Mouse (Mus musculus): ENCODE results near the gene Rps19. TPM values are rescaled to one million over a fixed set of nuclear protein-coding genes. Genes with fewer than 3 reads are reported as not detected.

The Rps19 gene
- total and polyA plus RNA-seq, 3 experiments, result 1,739 to 4,140 (median 2,094) TPM

DNA sequence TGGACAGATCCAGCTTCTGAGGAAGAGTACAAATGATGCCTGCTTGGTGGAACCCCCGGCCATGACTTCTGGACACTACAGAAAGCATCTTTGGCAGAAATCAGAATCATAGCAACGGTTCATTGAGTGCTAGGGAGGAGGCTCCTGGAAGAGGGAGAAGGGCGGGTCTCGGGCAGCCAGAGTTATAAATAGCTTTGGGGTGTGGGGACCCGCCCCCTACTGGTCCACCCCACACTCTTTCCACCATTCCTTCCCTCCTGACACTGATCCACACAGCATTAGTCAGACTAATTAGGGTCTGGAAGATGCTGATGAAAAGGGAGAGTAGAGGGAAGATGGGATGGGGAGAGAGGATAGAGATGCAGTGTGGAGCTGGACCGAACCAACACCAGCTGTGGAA is 22.4 kb downstream of the Rps19 start:
- Histone ChIP-seq H3K27me3 (replicated peaks) (no peaks in the 10 kb centered on the region), H3K27ac (ENCODE audit: insufficient read depth, low read depth) (no peak overlapping the region), H3K36me3 (replicated peaks in 1 of 2; ENCODE audit: control insufficient read depth in 1 of 2, insufficient read depth in 1 of 2, low read length in 1 of 2) (peaks cover 39 to 63% of the 10 kb centered on the region in 2 experiments), H3K9me3 (replicated peaks; ENCODE audit: low read length) (no peaks in the 10 kb centered on the region), H3K79me2 (replicated peaks; ENCODE audit: control insufficient read depth, extremely low read depth, insufficient read depth, poor library complexity, severe bottlenecking) (peaks cover 34% of the 10 kb centered on the region), H3K4me1 (ENCODE audit: control insufficient read depth in 1 of 2, insufficient read depth in 2 of 2) (peaks cover 16 to 37% of the 10 kb centered on the region in 2 experiments), H3K4me2 (ENCODE audit: insufficient read depth, low read depth, poor library complexity, severe bottlenecking) (no peak overlapping the region), H3K4me3 (replicated peaks in 1 of 3; ENCODE audit: low read depth in 2 of 3, low read length in 2 of 3, poor library complexity in 1 of 3) (no peak overlapping the region), H3K9ac (ENCODE audit: insufficient read depth, low read depth) (no peak overlapping the region)
- in situ Hi-C loops (cut with MboI; ENCODE audit: low pct_ligation_motif_present, low pct_unique_long_range_greater_than_20kb, low sequenced_read_pairs), result loop anchor here (10.0 kb wide), 1 partner anchor 52 kb away; no protein-coding TSS in a partner anchor
- no peak for TF ChIP-seq PAX5 (IDR thresholded peaks at IDR 0.05; ENCODE audit: low read length)
- no peak for TF ChIP-seq MAFK (IDR thresholded peaks at IDR 0.05; ENCODE audit: insufficient replicate concordance, low read length)
- TF ChIP-seq MEF2A (IDR thresholded peaks at IDR 0.05; ENCODE audit: borderline replicate concordance, low read depth, low read length), result no peak
- no peak for TF ChIP-seq HCFC1 (IDR thresholded peaks at IDR 0.05; ENCODE audit: low read depth, low read length)
- TF ChIP-seq TCF12 (IDR thresholded peaks at IDR 0.05; ENCODE audit: low read depth, low read length), result no peak
- no peak for TF ChIP-seq ELF1 (IDR thresholded peaks at IDR 0.05; ENCODE audit: low read depth, low read length)
- TF ChIP-seq GABPA (IDR thresholded peaks at IDR 0.05; ENCODE audit: insufficient replicate concordance, low read depth, low read length), result no peak
- no peak for TF ChIP-seq USF2 (conservative IDR thresholded peaks at IDR 0.05; ENCODE audit: low read depth, low read length)
- TF ChIP-seq RAD21 (IDR thresholded peaks at IDR 0.05; ENCODE audit: low read depth, low read length), result no peak
- no peak for TF ChIP-seq EP300 (IDR thresholded peaks at IDR 0.05; ENCODE audit: low read length)
- no peak for TF ChIP-seq SMC3 (IDR thresholded peaks at IDR 0.05; ENCODE audit: low read depth, low read length)
- no peak for TF ChIP-seq CHD1 (IDR thresholded peaks at IDR 0.05; ENCODE audit: low read depth, low read length)
- no peak for TF ChIP-seq POLR2A (IDR thresholded peaks at IDR 0.05; ENCODE audit: low read depth, low read length)
- TF ChIP-seq NELFE (IDR thresholded peaks at IDR 0.05; ENCODE audit: low read depth, low read length), result no peak
- no peak for TF ChIP-seq IRF4 (IDR thresholded peaks at IDR 0.05; ENCODE audit: low read depth, low read length)
- TF ChIP-seq SIN3A (IDR thresholded peaks at IDR 0.05; ENCODE audit: low read length), result no peak
- TF ChIP-seq TBP (conservative IDR thresholded peaks at IDR 0.05; ENCODE audit: low read depth, low read length), result no peak
- TF ChIP-seq ZC3H11A (IDR thresholded peaks at IDR 0.05; ENCODE audit: low read depth, low read length), result no peak
- no peak for TF ChIP-seq CTCF (conservative IDR thresholded peaks at IDR 0.05 in 1 of 2, IDR thresholded peaks at IDR 0.05 in 1 of 2; ENCODE audit: low read depth in 2 of 2, low read length in 2 of 2)
- no peak for TF ChIP-seq MAZ (IDR thresholded peaks at IDR 0.05; ENCODE audit: low read depth, low read length)
- dilution Hi-C loops (cut with MboI; ENCODE audit: extremely low pct_ligation_motif_present, extremely low pct_unique_long_range_greater_than_20kb, low sequenced_read_pairs), result no loop called here
- DNase-seq (ENCODE audit: extremely low read depth), result no peak

DNA sequence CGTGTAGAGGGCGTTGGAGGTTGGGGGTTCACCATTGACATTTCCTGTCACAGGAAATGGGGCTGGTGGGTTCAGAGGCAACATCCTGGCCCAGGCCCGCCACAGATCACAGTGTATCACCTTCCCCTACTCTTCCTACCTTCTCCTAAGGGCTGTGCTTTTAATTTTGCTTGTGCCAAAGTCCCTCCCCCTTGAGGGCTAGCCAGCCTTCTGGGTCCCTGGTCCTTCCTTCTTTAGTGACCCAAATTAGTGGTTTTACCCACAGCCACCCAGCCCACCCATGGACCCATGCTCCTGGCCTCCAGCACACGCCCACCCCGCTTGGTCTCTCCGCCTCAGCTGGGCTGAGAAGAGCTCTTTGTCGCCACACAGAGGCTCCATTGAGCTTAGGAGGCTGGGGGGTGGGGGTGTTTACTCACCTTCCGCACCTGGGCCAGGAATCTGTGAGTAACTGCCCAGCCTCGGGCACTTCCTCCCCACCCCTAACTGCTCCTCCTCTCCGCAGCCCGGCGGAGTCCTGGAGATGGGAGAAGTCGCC is 23.1 kb downstream of the Rps19 start:
- DNase-seq (ENCODE audit: extremely low read depth), result no peak
- no peak overlapping the region for H3K4me3 ChIP-seq (replicated peaks in 1 of 3; ENCODE audit: low read depth in 2 of 3, low read length in 2 of 3, poor library complexity in 1 of 3)
- H3K27me3 ChIP-seq (replicated peaks), result no peaks in the 10 kb centered on the region
- no peaks in the 10 kb centered on the region for H3K9me3 ChIP-seq (replicated peaks; ENCODE audit: low read length)
- H3K36me3 ChIP-seq (replicated peaks in 1 of 2; ENCODE audit: control insufficient read depth in 1 of 2, insufficient read depth in 1 of 2, low read length in 1 of 2), result peaks cover 45 to 70% of the 10 kb centered on the region in 2 experiments
- H3K4me2 ChIP-seq (ENCODE audit: insufficient read depth, low read depth, poor library complexity, severe bottlenecking), result no peak overlapping the region
- no peak overlapping the region for H3K9ac ChIP-seq (ENCODE audit: insufficient read depth, low read depth)
- in situ Hi-C loops (cut with MboI; ENCODE audit: low pct_ligation_motif_present, low pct_unique_long_range_greater_than_20kb, low sequenced_read_pairs), result loop anchor here (10.0 kb wide), 1 partner anchor 52 kb away; no protein-coding TSS in a partner anchor
- H3K4me1 ChIP-seq (ENCODE audit: control insufficient read depth in 1 of 2, insufficient read depth in 2 of 2), result peaks cover 16 to 31% of the 10 kb centered on the region in 2 experiments
- no peak overlapping the region for H3K27ac ChIP-seq (ENCODE audit: insufficient read depth, low read depth)
- peaks cover 34% of the 10 kb centered on the region for H3K79me2 ChIP-seq (replicated peaks; ENCODE audit: control insufficient read depth, extremely low read depth, insufficient read depth, poor library complexity, severe bottlenecking)
- dilution Hi-C loops (cut with MboI; ENCODE audit: extremely low pct_ligation_motif_present, extremely low pct_unique_long_range_greater_than_20kb, low sequenced_read_pairs), result no loop called here
- TF ChIP-seq CHD1 (IDR thresholded peaks at IDR 0.05; ENCODE audit: low read depth, low read length) (no peak), ZMIZ1 (IDR thresholded peaks at IDR 0.05; ENCODE audit: low read depth, low read length) (no peak), POLR2AphosphoS2 (IDR thresholded peaks at IDR 0.05; ENCODE audit: low read depth, low read length) (0 out of 2 replicates have a peak, but pooled peaks have one; percentile 55), RAD21 (IDR thresholded peaks at IDR 0.05; ENCODE audit: low read depth, low read length) (peak; percentile 4), CTCF (conservative IDR thresholded peaks at IDR 0.05 in 1 of 2, IDR thresholded peaks at IDR 0.05 in 1 of 2; ENCODE audit: low read depth in 2 of 2, low read length in 2 of 2) (0 out of 4 replicates have a peak, but pooled peaks of 1 of the 2 experiments have one; percentile 7)
